Mouse (Mus musculus): ENCODE data around the gene Brd7.

DNA sequence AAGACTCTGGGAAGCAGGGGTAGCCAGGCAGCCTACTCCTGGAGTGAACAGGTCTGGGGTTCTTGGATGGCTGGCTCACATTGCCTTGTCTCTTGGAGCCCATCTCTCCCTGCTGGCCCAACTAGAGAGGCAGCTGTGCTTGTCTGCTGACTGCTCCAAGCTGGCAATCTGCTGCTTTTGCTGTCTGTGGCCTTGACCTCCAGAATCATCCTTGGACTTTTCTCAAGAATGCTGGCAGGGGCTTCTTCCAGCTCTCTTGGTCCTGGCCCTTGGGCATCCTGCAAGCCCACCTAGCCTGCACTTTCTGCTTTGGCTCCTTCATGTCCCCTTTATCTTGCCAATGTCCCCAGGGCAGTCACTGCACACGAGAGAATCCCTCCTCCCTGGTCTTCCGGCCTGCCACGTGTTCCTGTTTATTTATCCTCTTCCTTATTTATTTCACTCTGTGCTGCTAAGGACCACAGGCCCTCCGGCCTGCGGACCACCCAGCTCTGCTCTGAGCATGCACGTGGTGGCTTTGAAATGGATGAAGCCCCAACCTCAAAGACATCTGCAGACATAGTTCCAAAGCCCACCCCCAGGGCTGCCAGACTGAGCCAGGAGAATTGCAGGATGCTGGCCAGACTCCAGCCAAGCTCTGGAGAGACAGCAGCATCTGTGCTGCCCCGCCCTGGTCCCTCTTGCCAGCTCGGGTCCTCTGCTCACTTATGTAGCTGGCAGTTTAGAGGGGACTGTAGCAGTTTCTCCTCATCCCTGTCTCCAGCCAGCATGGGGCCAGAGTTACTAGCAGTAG, 45.7 kb downstream of the Brd7 start:
- TF ChIP-seq GATA1 (IDR thresholded peaks at IDR 0.05; ENCODE audit: low read length) = no peak
- no peak for TF ChIP-seq TAL1 (IDR thresholded peaks at IDR 0.05; ENCODE audit: low read length)

Measured in erythroblast, embryonic 14.5 days (primary cell).